Mouse (Mus musculus): ENCODE results near the gene Cbs.

Cbs gene

DNA sequence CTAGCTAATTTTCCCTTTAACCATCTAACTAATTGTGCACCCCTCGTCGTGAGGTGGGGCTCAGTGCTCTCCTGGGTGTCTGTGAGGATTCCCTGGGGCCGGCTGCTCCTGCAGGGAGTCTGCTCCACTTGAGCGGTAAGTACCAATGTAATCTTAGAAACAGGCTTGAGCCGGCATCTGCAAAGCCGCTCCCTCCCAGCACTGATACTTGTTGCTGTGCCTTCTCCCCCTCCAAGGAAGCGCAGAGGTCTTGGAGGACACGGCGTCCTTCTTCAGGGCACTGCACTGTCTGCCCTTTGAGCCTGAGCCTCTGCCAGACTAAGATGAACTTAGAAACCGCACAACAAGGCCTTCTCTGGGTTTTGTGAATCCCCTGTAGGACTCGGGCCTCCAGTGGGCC is 46.2 kb downstream of the Cbs start:
- intact Hi-C loops (cut with DNase I), result no loop called here

DNA sequence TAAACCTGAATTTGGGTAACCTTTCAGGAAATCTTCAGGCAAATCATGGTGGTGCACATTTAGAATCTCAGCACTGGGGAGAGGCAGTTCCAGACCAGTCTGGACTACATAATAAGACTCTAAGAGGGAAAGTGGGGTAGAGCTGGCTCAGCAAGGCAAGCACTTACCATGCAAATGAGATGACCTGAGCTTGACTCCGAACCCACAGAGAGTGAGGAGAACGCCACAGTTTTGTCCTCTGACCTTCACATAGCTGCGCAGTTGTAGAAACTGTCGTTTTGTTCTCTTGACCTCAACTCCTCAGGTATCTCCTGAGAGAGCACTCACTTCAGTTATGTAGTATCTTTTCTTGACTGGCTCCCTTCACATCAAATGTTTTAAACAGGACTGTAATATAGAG is 48.3 kb downstream of the Cbs start:
- intact Hi-C loops (cut with DNase I), result no loop called here

- intact Hi-C loops (cut with DNase I), result no loop called here
Measured at GRCm38 (mm10) chr17:31588115-31588514, 48.9 kb downstream of the Cbs start.

GRCm38 (mm10) chr17:31583781-31584180 is 53.3 kb downstream of the Cbs start:
- intact Hi-C loops (cut with DNase I), result no loop called here

DNA sequence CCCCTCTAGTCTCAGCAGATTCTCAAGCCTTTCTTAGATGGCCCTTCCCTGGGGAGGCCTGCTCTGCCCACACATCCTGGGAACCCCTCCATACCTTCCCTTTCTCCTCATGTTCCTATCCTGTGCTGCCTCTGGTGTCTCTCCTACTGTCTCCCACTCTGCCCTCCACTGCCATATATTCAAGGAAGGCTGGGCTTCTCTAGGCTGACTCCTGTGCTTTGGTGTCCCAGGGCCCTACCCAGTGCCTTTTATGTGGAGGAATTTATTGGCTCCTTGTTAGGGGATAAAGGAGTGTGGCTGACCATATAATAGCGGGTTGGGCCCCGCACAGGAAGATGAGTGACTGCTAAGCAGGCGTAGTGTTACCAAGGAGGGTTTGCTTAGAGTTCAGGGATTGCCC is 53.9 kb downstream of the Cbs start:
- intact Hi-C loops (cut with DNase I), result no loop called here

- intact Hi-C loops (cut with DNase I), result no loop called here
Measured at GRCm38 (mm10) chr17:31580344-31580743, 56.7 kb downstream of the Cbs start.

GRCm38 (mm10) chr17:31576394-31577175 is 60.5 kb downstream of the Cbs start:
- intact Hi-C loops (cut with DNase I), result no loop called here

GRCm38 (mm10) chr17:31574662-31575061 is 62.4 kb downstream of the Cbs start:
- intact Hi-C loops (cut with DNase I), result no loop called here

DNA sequence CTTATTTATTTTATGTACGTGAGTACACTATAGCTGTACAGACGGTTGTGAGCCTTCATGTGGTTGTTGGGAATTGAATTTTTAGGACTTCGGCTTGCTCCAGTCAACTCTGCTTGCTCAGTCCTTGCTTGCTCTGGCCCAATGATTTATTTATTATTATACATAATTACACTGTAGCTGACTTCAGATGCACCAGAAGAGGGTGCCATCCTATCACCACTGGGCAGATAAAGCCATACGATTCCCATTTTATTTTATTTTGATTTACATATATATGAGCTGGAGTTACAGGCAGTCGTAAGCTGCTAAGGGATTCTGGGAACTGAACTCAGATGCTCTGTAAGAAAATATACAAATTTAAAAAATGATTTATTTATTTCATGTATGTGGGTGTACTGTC is 65.3 kb downstream of the Cbs start:
- intact Hi-C loops (cut with DNase I), result no loop called here

DNA sequence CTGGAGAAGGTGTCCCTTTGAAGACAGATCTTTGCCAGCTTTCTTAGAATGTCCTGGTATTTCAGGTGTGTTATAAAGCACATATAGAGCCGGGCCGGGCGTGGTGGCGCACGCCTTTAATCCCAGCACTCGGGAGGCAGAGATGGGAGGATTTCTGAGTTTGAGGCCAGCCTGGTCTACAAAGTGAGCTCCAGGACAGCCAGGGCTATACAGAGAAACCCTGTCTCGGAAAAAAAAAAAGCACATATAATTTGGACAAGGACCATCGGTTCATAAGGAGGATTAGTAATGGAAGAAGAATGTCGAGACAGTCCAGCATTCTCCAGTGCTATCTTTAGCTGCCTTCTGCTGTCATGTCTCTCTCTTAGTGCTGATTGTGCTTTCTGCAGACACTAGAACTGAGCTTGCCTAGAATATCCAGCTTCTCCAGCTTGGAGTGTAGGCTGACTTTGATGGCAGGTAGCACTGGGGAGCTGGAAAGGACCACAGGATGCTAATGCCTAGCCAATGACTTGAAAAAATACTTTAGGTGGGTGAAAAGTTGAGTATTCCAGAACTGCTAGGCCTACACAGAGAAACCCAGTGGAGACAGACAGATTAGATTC is 66.6 kb downstream of the Cbs start:
- intact Hi-C loops (cut with DNase I), result no loop called here

GRCm38 (mm10) chr17:31569756-31570155 is 67.3 kb downstream of the Cbs start:
- intact Hi-C loops (cut with DNase I), result loop anchor here (5.0 kb wide), 1 partner anchor 52 kb away; the partner anchor contains the start of gene Wdr4

- intact Hi-C loops (cut with DNase I), result loop anchor here (5.0 kb wide), 1 partner anchor 49 kb away; the partner anchor contains the start of gene Wdr4
Measured at GRCm38 (mm10) chr17:31566276-31566675, 70.8 kb downstream of the Cbs start.

DNA sequence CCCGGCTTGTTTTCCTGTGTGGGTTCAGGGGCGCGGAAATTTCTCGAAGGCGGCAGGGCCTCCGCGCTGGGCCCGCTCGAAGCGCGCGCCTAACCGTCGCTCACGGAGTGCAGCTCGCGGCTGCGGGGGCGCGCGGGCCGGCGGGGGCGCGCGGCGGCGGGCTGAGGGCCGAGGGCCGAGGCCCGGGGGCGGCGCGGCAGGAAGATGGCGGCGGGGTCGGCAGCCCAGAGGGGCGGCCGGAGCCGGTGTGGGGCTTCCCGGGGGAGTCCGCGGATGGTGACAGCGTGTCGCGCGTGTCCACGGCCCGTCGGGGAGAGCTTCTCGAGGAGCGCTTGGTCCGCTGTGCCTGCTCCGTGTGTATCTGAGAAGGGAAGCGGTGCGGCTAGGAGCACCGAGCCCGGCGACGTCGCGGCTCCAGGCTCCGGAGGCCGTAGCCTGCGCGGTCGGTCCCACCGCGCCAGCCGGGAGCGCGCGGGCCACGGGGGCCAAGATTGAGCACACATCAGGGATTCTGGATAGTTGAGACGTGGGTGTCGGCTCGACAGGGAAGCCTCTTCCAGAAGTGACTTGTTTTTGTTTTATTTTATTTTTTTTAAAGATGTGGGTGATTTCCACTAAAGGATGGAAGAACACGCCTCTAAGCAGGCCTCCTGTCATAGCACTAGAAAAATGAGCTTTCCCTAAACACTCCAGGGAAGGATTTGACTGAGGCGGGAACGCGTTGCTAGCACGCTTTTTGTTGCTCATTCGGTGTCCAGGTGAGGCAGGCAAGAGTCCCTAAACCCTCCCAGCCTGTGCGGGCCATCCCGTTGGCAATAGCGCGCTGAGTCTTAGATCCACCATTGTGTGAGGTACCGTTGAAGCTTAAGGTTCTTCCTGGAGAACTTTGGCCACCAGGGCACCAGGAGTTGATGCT is 71.6 kb downstream of the Cbs start:
- intact Hi-C loops (cut with DNase I), result loop anchor here (5.0 kb wide), 1 partner anchor 48 kb away; the partner anchor contains the start of gene Wdr4

DNA sequence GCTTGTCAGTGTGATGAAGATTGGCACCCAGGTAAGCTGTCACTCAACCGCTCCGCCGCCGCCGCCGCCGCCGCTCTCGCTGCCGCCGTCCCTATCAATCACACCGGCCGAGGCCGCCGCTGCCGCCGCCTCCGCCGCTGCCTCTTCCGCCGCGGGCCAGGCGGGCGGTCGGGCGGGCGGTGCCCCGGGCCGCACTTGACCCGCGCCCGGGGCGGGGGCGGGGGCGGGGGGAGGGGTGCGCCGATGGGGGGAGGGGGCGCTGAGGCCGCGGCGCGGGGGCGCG is 72.2 kb downstream of the Cbs start:
- intact Hi-C loops (cut with DNase I), result loop anchor here (5.0 kb wide), 1 partner anchor 47 kb away; the partner anchor contains the start of gene Wdr4

- intact Hi-C loops (cut with DNase I), result no loop called here
Measured at GRCm38 (mm10) chr17:31564015-31564857, 72.8 kb downstream of the Cbs start, which contains the start of gene Pknox1. Gene Pknox1 (plus strand): TSS chr17:31564734.

- intact Hi-C loops (cut with DNase I), result no loop called here
Measured at GRCm38 (mm10) chr17:31563632-31564014, 73.4 kb downstream of the Cbs start.

- intact Hi-C loops (cut with DNase I), result no loop called here
Measured at GRCm38 (mm10) chr17:31559021-31559789, 77.8 kb downstream of the Cbs start.
